Mouse (Mus musculus) left cerebral cortex, postnatal 10 days (tissue): ENCODE measurements around the gene Cpa1. TPM values are rescaled to one million over a fixed set of nuclear protein-coding genes. Genes with fewer than 3 reads are reported as not detected.

Experiments used
- DNase-seq, 2 experiments: peaks; one replicate each; pipeline ENCODE4 v3.0.0; 2021 to 2022; ENCODE audit warnings: low spot score in 2 of 2, mixed read lengths in 1 of 2; ENCODE audit errors: extremely low spot score in 1 of 2
- intact Hi-C: fragments of 180-260 bp; cut with DNase I; formaldehyde crosslinking; loops from one replicate; pipeline ENCODE4 v1.15.1; 2025
- total RNA-seq, 2 experiments: library from RNA; stranded (reverse); gene quantifications; 2 replicates each; pipeline ENCODE4 v1.2.3; 2021

Gene Cpa1
- total RNA-seq, 2 experiments from 2014 or later: not detected

DNA sequence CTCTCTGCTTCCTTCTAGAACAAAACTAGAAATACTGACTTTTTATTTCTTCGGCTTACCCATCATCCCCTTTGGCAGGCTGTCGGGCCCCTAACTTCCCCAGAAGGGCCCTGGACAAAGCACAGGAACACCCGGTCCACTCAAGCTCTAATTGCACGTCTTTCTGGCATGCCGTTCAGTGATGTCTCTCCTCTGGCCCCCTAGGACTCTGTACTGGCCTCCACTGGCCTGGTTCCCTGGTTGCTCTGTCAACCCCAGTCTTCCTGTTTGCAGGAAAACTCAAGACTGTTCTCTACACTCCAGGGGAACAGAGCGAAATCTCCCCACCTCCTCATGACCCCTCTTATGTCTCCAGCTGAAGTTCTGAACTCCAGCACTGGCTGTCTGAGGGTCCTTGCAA, 20.3 kb upstream of the Cpa1 start:
- DNase-seq: no peak
- intact Hi-C loops: no loop called here

DNA sequence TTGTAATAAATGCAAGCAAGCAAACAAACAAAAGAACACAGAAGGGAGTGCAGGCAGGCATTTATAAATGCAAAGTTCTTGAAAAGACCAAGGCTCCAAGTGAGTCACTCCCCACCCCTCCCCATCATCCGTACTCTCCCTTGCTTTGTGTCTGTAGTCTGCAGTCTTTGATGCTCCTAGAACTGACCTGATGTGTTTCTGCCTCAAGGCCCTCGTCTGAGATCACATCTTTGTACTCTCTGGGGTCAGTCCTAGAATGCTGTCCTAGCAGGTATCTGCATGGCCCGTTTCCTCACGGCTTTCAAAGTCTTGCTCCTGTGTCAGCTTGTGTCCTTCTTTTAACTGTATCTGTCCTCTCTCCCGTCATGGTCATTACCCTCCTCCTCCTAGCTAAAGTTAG, 19.4 kb upstream of the Cpa1 start:
- DNase-seq: no peak
- intact Hi-C loops: no loop called here

DNA sequence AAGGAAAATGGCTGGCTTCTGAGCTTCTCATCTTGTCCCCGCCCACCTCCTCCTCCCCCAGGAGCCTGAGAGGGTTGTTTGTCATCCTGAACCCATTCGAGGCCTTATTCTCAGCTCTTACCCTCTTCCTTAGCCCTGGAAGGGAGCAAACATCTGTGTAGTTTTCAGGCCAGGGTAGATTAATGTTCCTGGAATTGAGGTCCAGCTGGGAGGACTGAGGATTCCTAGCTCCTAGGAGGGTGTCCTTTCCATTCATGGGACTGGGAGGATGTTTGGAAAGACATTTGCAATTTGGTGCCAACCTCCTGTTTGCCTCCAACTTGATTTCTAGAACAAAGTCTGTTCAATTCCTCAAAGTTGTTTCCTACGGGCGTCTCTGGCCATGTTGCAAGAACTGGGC, 18.4 kb upstream of the Cpa1 start:
- no peak for DNase-seq
- intact Hi-C loops: no loop called here

DNA sequence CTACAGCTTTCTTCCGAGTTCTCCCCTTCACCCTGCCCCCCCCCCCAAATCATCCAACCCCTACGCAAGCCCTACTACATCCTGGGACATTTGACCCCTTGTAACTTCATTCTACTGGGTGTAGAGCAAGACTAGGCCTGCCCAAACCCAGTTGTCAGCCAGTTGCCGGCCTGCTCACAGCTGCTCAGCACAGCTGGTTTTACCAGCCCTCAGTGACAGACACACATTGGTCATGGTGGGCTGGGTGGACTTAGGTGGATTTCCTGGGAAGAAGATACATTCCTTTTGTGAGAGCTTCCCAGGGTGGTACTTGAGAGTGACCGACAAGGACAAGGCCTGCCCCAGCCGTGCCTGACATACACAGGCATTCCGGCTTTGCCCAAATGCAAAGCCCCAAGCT, 18.0 kb upstream of the Cpa1 start:
- no peak for DNase-seq
- intact Hi-C loops: no loop called here

DNA sequence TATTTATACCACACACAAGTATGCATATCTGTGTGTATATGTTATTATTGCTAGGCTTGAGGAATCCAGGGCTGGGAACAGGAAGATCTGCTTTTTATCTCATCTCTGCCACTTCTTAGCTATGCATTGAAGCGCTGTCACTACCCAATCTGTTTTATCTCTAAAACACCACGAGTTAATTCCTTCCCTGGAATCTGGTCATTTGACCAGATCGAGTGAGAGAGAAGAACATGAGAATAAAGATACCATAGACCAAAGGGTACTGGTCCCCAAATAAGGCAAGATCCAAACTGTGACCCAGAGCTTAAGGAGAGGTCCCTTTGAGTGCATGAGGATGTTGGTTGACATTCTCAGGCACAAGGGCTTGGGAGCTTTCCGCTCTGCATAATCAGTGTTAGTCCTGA, 17.0 kb upstream of the Cpa1 start:
- DNase-seq: no peak
- intact Hi-C loops: no loop called here

DNA sequence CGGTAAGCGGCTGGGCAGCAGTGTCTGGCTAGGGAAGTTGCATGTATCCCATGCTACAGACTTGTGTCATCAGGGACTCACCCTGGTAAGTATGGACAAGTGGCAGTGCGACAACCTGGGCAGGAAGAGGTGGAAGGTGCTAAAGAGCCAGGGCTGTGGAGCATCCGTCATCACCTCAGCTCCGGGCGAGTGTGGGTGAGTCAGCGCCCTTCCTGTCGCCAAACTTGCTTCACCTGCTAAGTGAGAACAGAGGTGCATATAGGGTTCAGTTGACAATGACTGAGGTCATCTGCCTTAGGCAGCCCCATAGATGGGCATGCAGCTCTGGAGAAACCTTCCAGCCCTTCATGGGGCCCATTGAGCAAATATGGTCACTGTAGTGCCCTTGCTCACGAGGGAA, 14.3 kb upstream of the Cpa1 start:
- no peak for DNase-seq
- intact Hi-C loops: no loop called here

DNA sequence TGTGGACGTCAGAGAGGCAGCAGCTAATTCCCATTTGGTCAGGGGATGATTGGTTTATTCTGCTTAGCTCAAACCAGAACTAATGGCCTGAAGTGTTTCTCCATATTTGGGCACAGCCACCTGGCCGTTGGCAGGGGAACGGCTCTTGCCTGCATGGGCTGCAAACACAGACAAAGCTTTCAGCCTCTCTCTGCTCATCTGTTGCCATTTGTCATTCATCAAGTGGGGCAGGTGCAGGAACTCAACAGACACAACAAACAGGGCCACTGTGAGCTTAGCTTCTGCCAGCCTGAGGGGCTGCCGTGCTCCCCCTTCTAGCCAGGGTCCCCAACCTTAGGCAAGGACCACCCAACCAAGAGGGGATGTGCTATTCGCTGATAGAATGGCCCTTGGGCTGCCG, 10.9 kb upstream of the Cpa1 start:
- intact Hi-C loops: no loop called here
- DNase-seq: no peak

DNA sequence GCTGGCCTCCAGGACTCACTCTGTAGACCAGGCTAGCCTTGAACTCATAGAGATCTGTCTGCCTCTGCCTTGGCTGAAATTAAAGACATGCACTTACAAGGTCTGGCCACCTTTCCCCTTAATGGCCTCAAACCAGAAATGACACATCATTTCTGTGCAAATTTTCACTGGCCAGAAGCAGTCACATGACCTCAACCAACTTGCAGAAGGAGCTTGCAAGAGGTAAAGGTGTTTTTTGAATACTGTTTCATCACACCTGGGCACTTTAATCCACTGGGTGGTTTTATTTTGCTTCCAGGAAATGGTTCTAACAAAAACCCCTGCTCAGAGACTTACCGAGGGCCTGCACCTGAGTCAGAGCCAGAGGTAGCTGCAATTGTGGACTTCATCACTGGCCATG, 9.0 kb upstream of the Cpa1 start:
- intact Hi-C loops: no loop called here
- no peak for DNase-seq

DNA sequence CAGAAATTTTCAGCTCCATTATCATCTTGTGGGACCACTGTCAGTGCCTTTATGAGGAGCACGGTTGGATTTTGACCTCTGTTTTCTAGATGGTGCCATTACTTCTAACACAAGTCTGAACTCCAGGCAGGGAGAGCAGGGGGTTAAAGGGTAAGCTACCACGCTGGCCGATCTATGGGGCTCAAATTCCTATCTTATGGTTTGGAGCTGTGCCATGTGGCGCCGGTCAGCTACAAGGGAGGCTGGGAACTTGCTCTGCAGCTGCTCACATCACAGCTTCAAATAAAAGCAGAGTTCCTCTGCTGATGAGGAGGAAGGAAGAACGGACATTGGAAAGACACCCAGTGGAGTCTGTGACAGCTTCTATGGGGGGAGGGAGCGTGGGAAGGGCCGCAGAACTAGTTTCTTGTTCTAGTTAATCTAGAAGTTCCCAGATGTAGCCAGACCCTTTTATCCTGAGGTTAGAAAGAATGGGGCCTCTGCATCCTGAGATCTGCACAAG, 3.6 kb upstream of the Cpa1 start:
- DNase-seq: no peak
- intact Hi-C loops: no loop called here

DNA sequence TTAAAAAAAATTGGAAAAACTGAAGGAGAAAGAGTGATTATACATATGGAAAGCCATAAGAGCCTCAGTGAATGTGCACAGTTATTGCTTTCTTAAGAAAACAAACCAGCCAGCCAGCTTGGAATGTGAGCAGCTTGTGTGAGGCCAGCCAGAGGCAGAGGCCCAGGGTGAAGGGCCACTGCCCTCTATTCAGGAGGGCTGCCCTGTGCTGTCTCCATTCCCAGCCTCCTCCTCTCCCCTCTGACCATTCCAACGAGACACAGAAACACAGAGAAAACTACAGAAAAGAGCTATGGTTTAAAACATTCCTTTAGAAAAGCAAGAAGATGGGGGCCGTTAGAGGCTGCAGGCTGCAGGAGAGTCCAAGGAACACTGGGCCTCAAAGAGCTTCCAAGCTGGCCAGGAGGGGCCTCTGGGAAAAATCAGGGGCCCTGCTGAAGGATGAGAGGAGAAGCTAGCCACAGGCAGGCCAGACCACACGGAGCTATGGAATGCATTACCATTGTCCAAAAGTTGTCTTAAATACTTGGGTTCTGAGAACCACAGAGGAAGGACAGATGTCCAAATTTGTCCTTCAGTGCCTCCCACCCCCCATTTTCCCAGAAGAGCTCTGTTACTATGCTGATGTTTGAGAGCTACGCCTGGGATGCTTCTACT, 2.7 kb upstream of the Cpa1 start:
- intact Hi-C loops: no loop called here
- DNase-seq: no peak

DNA sequence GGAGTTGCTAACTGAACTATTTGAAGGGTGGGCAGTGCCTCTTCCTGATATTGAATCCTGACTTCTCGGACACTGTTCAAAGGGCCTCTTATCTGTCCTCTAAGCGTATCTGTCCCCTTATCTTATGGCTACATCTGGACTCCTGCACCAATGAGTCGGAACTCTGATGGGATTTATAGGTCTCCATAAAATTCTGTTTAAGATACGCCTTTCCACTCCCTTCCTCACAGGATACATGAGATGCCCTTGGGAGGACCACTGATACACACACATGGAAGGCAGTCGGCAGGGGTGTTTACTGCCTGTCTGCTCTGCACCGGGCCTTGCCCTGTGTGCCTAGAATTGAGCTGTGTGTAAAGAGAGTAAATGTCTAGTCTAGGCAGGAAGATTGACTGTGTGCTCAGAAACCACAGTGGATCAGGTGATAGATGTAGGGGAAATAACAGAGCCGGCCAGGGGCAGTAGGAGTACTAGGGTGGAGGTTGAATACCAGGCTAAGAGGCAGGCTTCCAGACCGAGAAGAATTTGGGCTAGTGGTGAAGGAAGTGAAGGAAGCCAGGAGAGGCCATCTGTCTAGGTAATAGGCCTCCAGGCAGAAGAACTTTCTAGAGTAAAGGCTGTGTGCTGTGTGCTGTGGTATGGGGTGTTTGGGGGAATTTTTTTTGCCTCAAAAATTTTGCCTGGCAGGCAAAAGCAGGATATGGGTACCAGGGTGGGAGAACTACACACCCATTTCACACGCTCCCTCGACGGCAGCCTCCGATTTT, 4.9 kb downstream of the Cpa1 start:
- intact Hi-C loops: no loop called here
- DNase-seq: no peak

DNA sequence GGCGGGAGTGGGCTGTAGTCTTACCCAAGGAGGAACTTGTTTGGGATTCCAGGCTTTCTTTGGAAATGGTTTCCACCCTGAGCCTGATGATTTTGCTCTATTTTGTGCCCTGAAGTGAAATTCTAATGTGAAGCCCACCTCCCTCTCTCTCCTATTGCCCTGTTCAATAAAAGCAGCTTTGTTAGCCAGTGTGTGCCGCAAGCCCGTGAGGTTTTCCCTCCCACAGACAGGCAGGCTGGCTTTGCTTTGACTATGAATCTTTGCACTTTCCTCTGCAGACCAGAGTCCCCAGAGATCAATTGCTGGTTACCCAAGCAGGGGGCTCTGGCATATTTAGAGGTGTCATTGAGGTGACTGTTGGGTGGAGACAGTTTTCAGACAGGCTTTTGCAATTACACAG, 5.4 kb downstream of the Cpa1 start:
- intact Hi-C loops: no loop called here

DNA sequence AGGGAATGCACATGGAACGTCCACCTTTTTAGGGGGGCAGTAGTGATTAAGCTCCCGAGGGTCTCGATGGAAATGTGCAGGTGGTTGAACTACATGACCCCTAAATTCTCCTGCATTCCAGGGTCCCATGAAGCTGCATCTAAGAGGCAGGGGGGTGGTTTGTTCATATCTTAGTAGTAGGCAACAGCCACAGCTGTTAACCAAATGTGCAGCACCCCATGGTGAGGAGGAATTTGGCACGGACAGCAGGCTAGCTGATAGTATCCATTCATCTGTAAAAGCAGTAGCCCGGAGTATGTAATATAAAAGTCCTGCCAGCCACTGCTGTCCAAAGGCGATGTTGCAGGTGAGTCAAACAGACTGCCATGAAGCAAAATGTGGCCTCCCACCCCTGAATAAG, 6.4 kb downstream of the Cpa1 start:
- intact Hi-C loops: no loop called here
- DNase-seq: no peak

More for the DNA sequence above, 5.4 kb downstream of the Cpa1 start:
- no peak for DNase-seq

DNA sequence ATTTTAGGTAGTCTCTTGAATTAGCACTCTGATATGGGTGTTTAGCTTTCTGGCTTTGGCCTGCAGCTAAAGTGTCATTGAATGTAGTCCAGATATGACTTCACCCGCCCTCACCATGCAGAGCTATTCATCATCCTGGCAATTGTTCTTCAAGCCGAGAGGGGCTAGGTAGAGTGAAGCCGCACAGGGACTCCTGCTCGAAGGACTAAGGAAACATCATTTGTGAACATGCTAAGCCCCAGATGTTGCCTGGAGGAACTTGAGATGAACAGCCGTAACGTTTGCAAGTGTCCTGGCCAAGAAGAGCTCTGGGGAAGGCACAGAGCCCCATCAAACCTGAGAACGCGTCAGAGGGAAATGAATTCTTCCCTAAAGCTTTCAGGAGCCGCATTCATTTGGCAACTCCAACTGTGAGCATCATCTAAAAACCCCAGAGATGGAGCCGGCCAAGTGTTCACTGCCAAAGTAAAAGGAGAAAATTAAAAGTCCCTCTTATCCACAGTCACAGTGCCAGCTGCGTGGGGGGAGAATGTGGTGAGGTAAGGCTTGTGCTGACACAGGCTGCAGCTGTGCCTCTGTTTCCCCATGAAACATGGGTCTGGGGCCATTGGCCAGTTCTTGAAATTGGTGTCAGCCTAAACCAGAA, 10.8 kb downstream of the Cpa1 start:
- intact Hi-C loops: no loop called here
- DNase-seq: peak in 1 of 2 experiments; percentile 49

DNA sequence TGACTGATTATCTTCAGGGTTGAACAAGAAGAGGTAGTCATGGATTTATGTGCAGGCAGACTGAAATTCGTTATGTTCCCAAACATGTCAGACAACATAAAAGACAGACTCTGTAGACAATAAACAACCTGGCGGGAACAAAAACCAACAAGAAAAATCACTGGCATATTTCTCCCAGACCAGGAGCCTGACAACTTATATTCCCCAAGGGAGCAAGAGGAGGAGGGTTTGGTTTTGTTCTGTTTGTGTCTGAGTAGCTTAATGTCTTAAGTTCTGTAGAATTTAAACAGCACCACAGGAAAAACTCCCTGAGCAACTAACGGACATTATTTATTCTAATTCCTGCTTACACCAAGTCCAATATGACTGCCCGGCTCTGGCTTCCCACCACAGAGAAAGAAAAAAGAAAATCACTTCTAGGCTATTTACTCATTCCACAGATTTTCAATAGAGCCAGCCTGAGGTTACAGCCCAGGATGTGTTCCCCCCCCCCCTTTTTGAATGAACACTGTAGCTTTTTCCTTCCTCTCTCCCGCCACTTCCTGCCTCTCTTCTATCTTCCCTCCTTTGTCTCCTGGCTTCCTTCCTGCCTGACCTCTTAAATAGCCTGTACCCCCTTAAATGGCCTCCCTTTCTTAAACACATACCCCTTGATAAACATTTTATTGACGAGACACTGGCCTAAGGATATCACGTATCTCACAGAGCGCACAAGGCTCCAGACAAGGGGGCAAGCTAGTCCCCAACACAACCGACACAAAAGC, 13.6 kb downstream of the Cpa1 start:
- intact Hi-C loops: no loop called here

DNA sequence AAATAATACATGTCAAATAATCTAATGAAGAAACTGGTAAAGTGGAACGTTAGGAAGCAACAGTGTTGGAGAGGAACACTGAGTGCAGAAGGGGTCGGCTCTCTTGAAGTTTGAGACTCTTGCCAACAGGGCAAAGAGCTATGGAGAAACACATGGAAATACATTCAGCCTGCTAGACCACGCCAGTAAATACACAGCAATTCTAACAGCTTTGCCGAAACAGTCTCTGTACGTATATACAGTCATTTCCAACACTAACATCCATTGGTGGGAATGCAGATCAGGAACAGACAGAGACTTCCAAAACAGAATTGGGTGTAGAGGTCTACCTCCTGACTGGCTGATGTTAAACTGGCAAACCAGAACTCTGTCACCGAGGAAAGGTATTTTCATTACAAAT, 14.5 kb downstream of the Cpa1 start:
- DNase-seq: no peak
- intact Hi-C loops: no loop called here

More for the DNA sequence above, 13.6 kb downstream of the Cpa1 start:
- no peak for DNase-seq

DNA sequence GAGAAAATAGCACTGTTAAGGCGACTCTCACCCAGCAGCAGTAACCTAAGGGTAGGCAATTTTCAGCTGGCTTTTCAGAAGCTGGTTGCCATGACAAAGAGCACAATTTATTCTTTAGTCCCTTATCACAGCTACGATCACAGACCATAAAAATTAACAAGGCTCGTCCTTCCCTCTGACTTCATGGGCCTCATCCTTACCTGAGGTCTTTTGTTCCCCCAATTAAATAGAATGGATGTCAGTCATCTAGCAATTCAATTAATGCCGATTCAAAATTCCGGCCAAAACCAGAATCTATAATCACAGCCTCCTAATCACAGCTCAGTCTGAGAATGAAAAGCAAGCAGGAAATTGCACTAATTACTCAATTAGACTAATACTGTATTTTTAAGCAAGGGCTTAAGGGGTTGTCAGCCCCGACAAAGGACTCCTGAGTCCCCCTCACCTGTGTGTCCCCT, 15.4 kb downstream of the Cpa1 start:
- intact Hi-C loops: no loop called here
- no peak for DNase-seq

DNA sequence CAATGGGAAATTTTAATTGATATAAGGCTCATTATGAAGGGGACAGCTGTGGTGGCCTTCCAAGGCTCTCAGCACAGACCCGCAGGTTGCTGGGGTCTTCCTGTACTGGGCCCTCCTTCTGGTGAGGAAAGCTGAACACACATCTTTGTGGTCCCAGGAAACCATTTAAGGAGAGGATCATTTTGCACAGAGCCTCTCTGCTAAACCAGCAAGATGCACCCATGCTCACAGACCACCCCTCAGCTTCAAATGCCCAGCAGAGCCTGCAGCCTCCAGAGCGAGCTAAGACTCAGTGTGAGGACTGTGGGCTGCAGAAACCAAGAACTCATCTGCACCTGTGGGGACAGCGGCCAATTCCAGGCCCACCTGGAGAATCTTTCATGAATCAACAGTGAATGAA, 15.9 kb downstream of the Cpa1 start:
- no peak for DNase-seq
- intact Hi-C loops: no loop called here

DNA sequence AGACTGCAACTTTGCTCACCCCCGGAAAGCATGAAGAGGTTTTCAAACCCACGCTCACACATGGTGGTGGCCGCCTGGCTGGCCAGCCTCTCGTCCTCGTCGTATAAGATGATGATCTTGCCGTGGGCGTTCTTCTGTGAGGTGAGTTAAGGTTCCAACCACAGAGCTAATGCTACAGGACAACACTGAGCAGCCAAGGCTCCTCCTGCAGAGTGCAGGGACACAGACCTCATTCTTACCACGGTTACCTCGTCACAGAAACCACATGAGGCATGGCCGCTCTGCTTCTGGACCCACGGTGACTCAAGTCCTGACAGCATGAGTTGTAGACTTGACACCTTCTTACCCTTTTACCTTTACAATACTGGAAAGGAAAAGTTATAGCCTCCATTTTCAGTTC, 18.3 kb downstream of the Cpa1 start:
- intact Hi-C loops: no loop called here

More for the DNA sequence above, 18.3 kb downstream of the Cpa1 start:
- DNase-seq: no peak
